Mouse (Mus musculus) CH12.LX (cell line): ENCODE results near the gene Coa4.

Experiments used
- CHD2 ChIP-seq: IDR thresholded peaks from 2 replicates; pipeline ENCODE4 v1.6.1; 2011; ENCODE audit warnings: low read length, improper control_type of control experiment
- EP300 ChIP-seq: IDR thresholded peaks from 2 replicates; pipeline ENCODE4 v1.6.1; 2011; ENCODE audit warnings: low read length, improper control_type of control experiment
- KAT2A ChIP-seq: IDR thresholded peaks from 2 replicates; pipeline ENCODE4 v1.6.1; 2012; ENCODE audit warnings: low read length, improper control_type of control experiment, inconsistent platforms; ENCODE audit not compliant: insufficient replicate concordance
- TCF12 ChIP-seq: IDR thresholded peaks from 2 replicates; pipeline ENCODE4 v1.6.1; 2014; ENCODE audit warnings: low read depth, mild to moderate bottlenecking, inconsistent platforms, low read length, improper control_type of control experiment
- ZC3H11A ChIP-seq: IDR thresholded peaks from 2 replicates; pipeline ENCODE4 v1.6.1; 2012; ENCODE audit warnings: low read depth, mild to moderate bottlenecking, inconsistent platforms, low read length, improper control_type of control experiment

- TF ChIP-seq KAT2A (no peak), EP300 (no peak), ZC3H11A (no peak), TCF12 (no peak), CHD2 (no peak)
Observed at GRCm38 (mm10) chr7:100500276-100500977, 36.4 kb upstream of the Coa4 start.
